In the genomic region with DNA sequence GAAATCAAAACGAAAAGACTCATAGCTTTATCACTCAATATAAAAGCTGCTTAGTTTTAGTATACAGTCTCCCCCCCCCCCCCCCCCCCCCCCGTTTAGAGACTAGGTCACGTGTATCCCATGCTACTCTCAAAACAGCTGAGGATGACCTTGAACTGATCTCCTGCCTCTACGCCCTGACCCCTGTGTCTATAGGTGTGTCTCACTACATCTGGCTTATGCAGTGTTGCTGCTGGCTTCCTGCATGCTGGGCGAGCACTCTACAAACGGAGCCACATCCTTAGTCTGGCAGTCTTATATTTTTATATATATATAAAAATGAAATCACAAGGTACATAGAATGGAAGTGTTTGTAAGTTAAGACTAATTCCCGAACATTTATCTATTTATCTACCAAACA, we compare ENCODE assay signal across 8 mouse cellular contexts.
"Had no signal": no experiment of that assay in that cellular context is flagged by ENCODE, and none has a peak within 500 bp of the region (broad histone marks: within the 10 kb centered on the region; RNA-seq: fewer than 3 reads in every experiment).

No protein-coding gene starts in this region.

- H3K27ac ChIP-seq: limb, embryonic 13.5 days; liver, embryonic 13.5 days; neural tube, embryonic 12.5 days had no signal

- H3K4me3 ChIP-seq: limb, embryonic 13.5 days; liver, embryonic 13.5 days; midbrain, embryonic 10.5 days; myocyte; neural tube, embryonic 12.5 days had no signal

- H3K36me3 ChIP-seq: limb, embryonic 13.5 days; liver, embryonic 13.5 days; midbrain, embryonic 10.5 days; neural tube, embryonic 12.5 days had no signal

- H3K4me2 ChIP-seq: limb, embryonic 13.5 days; liver, embryonic 13.5 days; neural tube, embryonic 12.5 days had no signal

- H3K27me3 ChIP-seq: limb, embryonic 13.5 days; neural tube, embryonic 12.5 days had no signal

- H3K9ac ChIP-seq: limb, embryonic 13.5 days; liver, embryonic 13.5 days; neural tube, embryonic 12.5 days had no signal

- H3K9me3 ChIP-seq: limb, embryonic 13.5 days; liver, embryonic 13.5 days; midbrain, embryonic 10.5 days; neural tube, embryonic 12.5 days had no signal

- DNase-seq: left cerebral cortex, postnatal 4 days; liver, embryonic 13.5 days; midbrain, embryonic 14.5 days; right cerebral cortex, postnatal 14 days had no signal
